Comparison of ENCODE assay signal across 17 mouse cellular contexts in the genomic region with DNA sequence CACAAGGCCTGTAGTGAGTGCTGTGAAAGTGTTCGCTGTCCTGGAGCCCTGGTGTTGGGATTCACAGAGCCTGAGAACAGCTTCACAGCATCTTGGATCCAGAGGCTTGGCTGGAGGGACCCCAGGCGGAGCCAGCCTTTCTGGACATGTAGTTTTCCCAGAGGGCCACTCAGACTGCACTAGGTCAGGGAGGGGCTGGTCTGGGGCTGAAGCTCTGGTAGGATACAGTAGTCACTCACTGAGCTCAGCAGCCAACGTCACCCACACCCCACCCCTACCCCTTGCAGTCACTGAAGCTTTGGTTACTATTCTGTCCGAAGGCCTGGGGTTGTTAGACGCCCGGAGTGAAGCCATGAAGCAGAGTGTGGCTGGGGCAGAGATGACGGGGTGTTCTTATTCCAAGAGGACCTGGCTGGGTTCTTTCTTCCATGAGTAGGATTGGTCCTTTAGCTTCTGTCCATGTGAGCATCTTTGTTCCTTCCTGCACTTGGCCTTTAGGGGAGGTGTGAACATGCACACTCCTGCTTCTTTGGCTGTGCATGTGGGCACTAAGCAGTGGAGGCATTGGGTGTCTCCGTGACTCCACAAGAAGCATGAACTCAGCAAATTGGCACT. TPM values are rescaled to one million over a fixed set of nuclear protein-coding genes. Genes with fewer than 3 reads are reported as not detected.
DNase-seq lines count a peak whose midpoint lies in the region; ATAC-seq and TF ChIP-seq lines count a peak whose summit lies in the region.
"Had no signal": no experiment of that assay in that cellular context is flagged by ENCODE, and none has a peak within 500 bp of the region (broad histone marks: within the 10 kb centered on the region; RNA-seq: fewer than 3 reads in every experiment).

No protein-coding gene starts in this region.

- no peaks in the 10 kb centered on the region for H3K36me3 ChIP-seq in heart, adult 2 months (ENCODE audit: control insufficient read depth, insufficient read depth, low read length)
- no peaks in the 10 kb centered on the region for H3K36me3 ChIP-seq in neural tube, embryonic 13.5 days
- H3K36me3 ChIP-seq: neural tube, embryonic 12.5 days had no signal

- peaks cover 6% of the 10 kb centered on the region for H3K4me1 ChIP-seq in heart, adult 2 months (ENCODE audit: control insufficient read depth, insufficient read depth, low read length)
- peaks cover 17% of the 10 kb centered on the region for H3K4me1 ChIP-seq in neural tube, embryonic 13.5 days (replicated peaks)

- H3K4me2 ChIP-seq in neural tube, embryonic 13.5 days, result peak overlapping the region; percentile 65

- no peak for ATAC-seq in neural tube, embryonic 13.5 days (ENCODE audit: low read depth)
- ATAC-seq: CD4-positive, CD25-positive, alpha-beta regulatory T cell, adult 4 months had no signal

- H3K27me3 ChIP-seq in heart, adult 2 months (ENCODE audit: control insufficient read depth, insufficient read depth, low read length), result no peaks in the 10 kb centered on the region
- peaks cover 62% of the 10 kb centered on the region for H3K27me3 ChIP-seq in neural tube, embryonic 13.5 days

- TF ChIP-seq CTCF in heart, adult 2 months (IDR thresholded peaks at IDR 0.05), result no peak

- peak overlapping the region; percentile 62 for H3K4me3 ChIP-seq in heart, adult 2 months
- H3K4me3 ChIP-seq in neural tube, embryonic 13.5 days, result peak overlapping the region; percentile 43; the same call in 1 of the 2 replicates
- H3K4me3 ChIP-seq: neural tube, embryonic 12.5 days had no signal

- H3K27ac ChIP-seq in heart, adult 2 months, result peak overlapping the region; percentile 83
- H3K27ac ChIP-seq in neural tube, embryonic 13.5 days (replicated peaks), result no peak overlapping the region
- H3K27ac ChIP-seq: neural tube, embryonic 12.5 days had no signal

- DNase-seq in heart, adult 2 months, result peak; percentile 61 to 68
- DNase-seq in heart, adult 8-10 months (ENCODE audit: low spot score), result no peak
- DNase-seq in neural tube, embryonic 10.5 days (ENCODE audit: extremely low spot score, low spot score), result no peak
- peak; percentile 30 to 31 for DNase-seq in gastrocnemius, postnatal 36 days
- peak; percentile 58 for DNase-seq in skeletal muscle tissue, adult 2 months (ENCODE audit: low read depth, low spot score)
- DNase-seq in spleen, postnatal 4 days (ENCODE audit: low spot score in 2 of 2), result no peak
- DNase-seq in thymus, postnatal 0 days (ENCODE audit: low spot score), result no peak
- DNase-seq: adrenal gland, postnatal 10 days; kidney, adult 8-10 months; lung, adult 18-20 months; right cerebral cortex, postnatal 14 days had no signal

- TF ChIP-seq POLR2A in heart, adult 2 months (IDR thresholded peaks at IDR 0.05; ENCODE audit: insufficient read depth, low read depth, low read length), result no peak; the same call in 1 of the 2 replicates

- peak overlapping the region; percentile 50 for H3K9ac ChIP-seq in heart, adult 2 months (ENCODE audit: low read depth, low read length)
- peak overlapping the region; percentile 22; the same call in 1 of the 2 replicates for H3K9ac ChIP-seq in neural tube, embryonic 13.5 days
- H3K9ac ChIP-seq: neural tube, embryonic 12.5 days had no signal

- TF ChIP-seq EP300 in heart, adult 2 months (IDR thresholded peaks at IDR 0.05; ENCODE audit: insufficient read depth, low read depth, low read length), result no peak

- WGBS in heart, adult 2 months, result 46% methylated on average over 8 of the region's 8 CpGs
- 67% methylated on average over 8 of the region's 8 CpGs for WGBS in neural tube, embryonic 13.5 days

- H3K9me3 ChIP-seq in neural tube, embryonic 13.5 days, result no peaks in the 10 kb centered on the region
- H3K9me3 ChIP-seq: neural tube, embryonic 12.5 days had no signal

- H3K79me2 ChIP-seq in heart, adult 2 months (replicated peaks; ENCODE audit: control insufficient read depth, insufficient read depth, low read length), result no peaks in the 10 kb centered on the region

- intact Hi-C loops in heart, adult 2 months (cut with DNase I), result no loop called here
- intact Hi-C loops in gastrocnemius, postnatal 36 days (cut with DNase I), result no loop called here

RNA-seq across cellular contexts. Expression of a gene that starts 2.3 kb away (rescaled TPM):
- 100 to 1,000 TPM; 140 to 155 TPM for total RNA-seq in heart, adult 2 months (2021)
- 151 and 206 TPM in 2 replicates for polyA plus RNA-seq in heart, adult 2 months (2012; rRNA removed)
- total RNA-seq in heart, adult 8-10 months (2022), result 100 to 1,000 TPM; 161 to 179 (median 167) TPM
- 12.1 and 15.5 TPM in 2 replicates for polyA plus RNA-seq in neural tube, embryonic 13.5 days (2015; fragmentation: Nextera tagmentation; extraction: Ambion mirVana)
- total RNA-seq in gastrocnemius, postnatal 36 days (2021), result 10 to 100 TPM; 47.9 to 60.1 TPM
- polyA plus RNA-seq in thymus, postnatal 0 days (2015; fragmentation: Nextera tagmentation; extraction: Ambion mirVana), result 2.4 and 2.5 TPM in 2 replicates

RNA-seq across cellular contexts. Expression of a gene that starts 12.1 kb away (rescaled TPM):
- total RNA-seq in heart, adult 2 months (2021), result 100 to 1,000 TPM; 181 to 201 TPM
- 229 and 234 TPM in 2 replicates for polyA plus RNA-seq in heart, adult 2 months (2012; rRNA removed)
- total RNA-seq in heart, adult 8-10 months (2022), result 100 to 1,000 TPM; 150 to 260 (median 205) TPM
- polyA plus RNA-seq in neural tube, embryonic 13.5 days (2015; fragmentation: Nextera tagmentation; extraction: Ambion mirVana), result 299 and 314 TPM in 2 replicates
- 100 to 1,000 TPM; 146 to 165 TPM for total RNA-seq in gastrocnemius, postnatal 36 days (2021)
- polyA plus RNA-seq in thymus, postnatal 0 days (2015; fragmentation: Nextera tagmentation; extraction: Ambion mirVana), result 251 and 253 TPM in 2 replicates

RNA-seq across cellular contexts. Expression of a gene that starts 13.2 kb away (rescaled TPM):
- 1 to 10 TPM; 5.2 to 5.9 TPM for total RNA-seq in heart, adult 2 months (2021)
- polyA plus RNA-seq in heart, adult 2 months (2012; rRNA removed), result 19.4 and 24.9 TPM in 2 replicates
- 1 to 10 TPM; 3.8 to 6.2 (median 5.2) TPM for total RNA-seq in heart, adult 8-10 months (2022)
- 14.1 and 16.9 TPM in 2 replicates for polyA plus RNA-seq in neural tube, embryonic 13.5 days (2015; fragmentation: Nextera tagmentation; extraction: Ambion mirVana)
- 1 to 10 TPM; 3.5 to 4.1 TPM for total RNA-seq in gastrocnemius, postnatal 36 days (2021)
- polyA plus RNA-seq in thymus, postnatal 0 days (2015; fragmentation: Nextera tagmentation; extraction: Ambion mirVana), result 6.3 and 7.1 TPM in 2 replicates

RNA-seq across cellular contexts. Expression of a gene that starts 24.9 kb away (rescaled TPM):
- not detected for total RNA-seq in heart, adult 2 months (2021)
- polyA plus RNA-seq in heart, adult 2 months (2012; rRNA removed), result 0.18 and 0.53 TPM in 2 replicates
- not detected for total RNA-seq in heart, adult 8-10 months (2022)
- 0.15 TPM in 1 of 2 replicates, not detected in the other for polyA plus RNA-seq in neural tube, embryonic 13.5 days (2015; fragmentation: Nextera tagmentation; extraction: Ambion mirVana)
- under 1 TPM in 1 of 2 experiments, not detected in 1; 0.28 TPM for total RNA-seq in gastrocnemius, postnatal 36 days (2021)
- 3.4 and 5.5 TPM in 2 replicates for polyA plus RNA-seq in thymus, postnatal 0 days (2015; fragmentation: Nextera tagmentation; extraction: Ambion mirVana)
- total RNA-seq: layer of hippocampus, postnatal 10 days had no signal
- polyA plus RNA-seq: CD4-positive, CD25-positive, alpha-beta regulatory T cell, adult 4 months; heart, embryonic 14.5 days; limb, embryonic 11.5 days; neural tube, embryonic 12.5 days had no signal

RNA-seq across cellular contexts. Expression of a gene that starts 35.1 kb away (rescaled TPM):
- 100 to 1,000 TPM; 132 to 156 TPM for total RNA-seq in heart, adult 2 months (2021)
- 83.2 and 101 TPM in 2 replicates for polyA plus RNA-seq in heart, adult 2 months (2012; rRNA removed)
- 100 to 1,000 TPM; 121 to 171 (median 135) TPM for total RNA-seq in heart, adult 8-10 months (2022)
- polyA plus RNA-seq in neural tube, embryonic 13.5 days (2015; fragmentation: Nextera tagmentation; extraction: Ambion mirVana), result 228 and 241 TPM in 2 replicates
- total RNA-seq in gastrocnemius, postnatal 36 days (2021), result 100 to 1,000 TPM in 1 of 2 experiments, 10 to 100 TPM in 1; 94.8 to 103 TPM
- polyA plus RNA-seq in thymus, postnatal 0 days (2015; fragmentation: Nextera tagmentation; extraction: Ambion mirVana), result 172 and 183 TPM in 2 replicates

Comparison
In these comparisons a context has a peak if more than half of its experiments do, and no peak if none do; other contexts are left out.
1. DNase-seq: peak in heart, adult 2 months (2 of 2), gastrocnemius, postnatal 36 days (2 of 2) and skeletal muscle tissue, adult 2 months (single experiment); none in heart, adult 8-10 months (single experiment), neural tube, embryonic 10.5 days (single experiment), spleen, postnatal 4 days (0 of 2) and thymus, postnatal 0 days (single experiment).